Mouse (Mus musculus): ENCODE results near the gene Foxn3. TPM values are rescaled to one million over a fixed set of nuclear protein-coding genes. Genes with fewer than 3 reads are reported as not detected.

Foxn3 gene
- polyA plus RNA-seq (2015; fragmentation: Nextera tagmentation; extraction: Ambion mirVana), result 52.1 and 54.0 TPM in 2 replicates

DNA sequence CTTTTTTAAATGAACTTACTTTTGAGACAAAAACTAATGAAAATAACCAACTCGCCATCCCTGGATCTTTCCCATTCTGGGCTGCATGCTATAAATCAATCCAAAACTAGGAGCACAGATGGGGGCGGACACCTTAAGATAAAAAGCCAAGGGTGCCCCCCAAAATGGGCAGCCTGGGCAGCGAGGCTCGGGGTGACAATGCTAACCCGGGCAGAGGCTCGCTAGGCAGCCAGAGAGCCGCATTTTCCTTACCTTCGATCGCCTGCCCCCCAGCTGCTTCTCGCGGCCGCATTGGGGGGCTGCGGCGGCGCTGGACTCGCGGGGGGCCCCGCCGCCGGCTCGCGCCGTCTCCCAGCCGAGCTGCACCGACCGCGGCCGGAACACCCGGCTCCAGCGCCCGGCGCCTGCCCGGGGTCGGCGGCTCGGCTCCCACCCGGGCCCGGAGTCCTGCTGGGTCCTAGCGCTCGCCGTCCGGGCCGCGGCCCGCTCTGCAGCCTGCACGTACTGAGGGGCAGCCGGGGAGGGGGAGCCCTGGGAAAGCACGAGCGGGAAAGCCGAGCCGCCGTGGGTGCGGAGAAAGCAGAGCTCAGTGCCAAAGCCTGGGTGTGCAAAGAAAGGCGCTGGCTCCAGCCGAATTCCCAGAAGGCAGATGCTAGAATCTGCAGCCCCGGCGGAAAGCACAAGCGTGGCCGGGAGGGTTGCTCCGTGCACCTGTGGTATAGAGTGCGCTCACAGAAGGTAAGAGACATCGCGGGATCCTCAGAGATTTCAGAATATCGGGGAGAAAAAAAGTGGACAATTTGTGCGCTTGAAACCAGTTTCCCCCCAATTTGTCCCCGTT, at the start of gene Foxn3:
Gene Foxn3 (minus strand): TSS at position 364 of the 841 bp plus-strand sequence.
- WGBS, result under 1% methylated on average over 65 of the region's 66 CpGs
- Histone ChIP-seq H3K36me3 (ENCODE audit: insufficient read depth, low read length) (no peaks in the 10 kb centered on the region), H3K27me3 (ENCODE audit: insufficient read depth, low read length) (no peaks in the 10 kb centered on the region), H3K4me2 (ENCODE audit: low read length) (peak within 1 kb of the TSS; percentile 77), H3K9me3 (replicated peaks; ENCODE audit: low read length) (no peaks in the 10 kb centered on the region), H3K4me1 (replicated peaks; ENCODE audit: insufficient read depth, low read length) (peaks cover 17% of the 10 kb centered on the region), H3K9ac (ENCODE audit: low read depth, low read length) (peak within 1 kb of the TSS; percentile 84), H3K27ac (peak within 1 kb of the TSS; percentile 78), H3K4me3 (replicated peaks; ENCODE audit: low read depth, low read length) (peak within 1 kb of the TSS; percentile 92)
- peak; percentile 84 for ATAC-seq (replicated peaks; ENCODE audit: low FRiP score, low read depth)
- DNase-seq (ENCODE audit: low spot score), result peak; percentile 79
- no peak for TF ChIP-seq CTCF (IDR thresholded peaks at IDR 0.05; ENCODE audit: low read depth)

DNA sequence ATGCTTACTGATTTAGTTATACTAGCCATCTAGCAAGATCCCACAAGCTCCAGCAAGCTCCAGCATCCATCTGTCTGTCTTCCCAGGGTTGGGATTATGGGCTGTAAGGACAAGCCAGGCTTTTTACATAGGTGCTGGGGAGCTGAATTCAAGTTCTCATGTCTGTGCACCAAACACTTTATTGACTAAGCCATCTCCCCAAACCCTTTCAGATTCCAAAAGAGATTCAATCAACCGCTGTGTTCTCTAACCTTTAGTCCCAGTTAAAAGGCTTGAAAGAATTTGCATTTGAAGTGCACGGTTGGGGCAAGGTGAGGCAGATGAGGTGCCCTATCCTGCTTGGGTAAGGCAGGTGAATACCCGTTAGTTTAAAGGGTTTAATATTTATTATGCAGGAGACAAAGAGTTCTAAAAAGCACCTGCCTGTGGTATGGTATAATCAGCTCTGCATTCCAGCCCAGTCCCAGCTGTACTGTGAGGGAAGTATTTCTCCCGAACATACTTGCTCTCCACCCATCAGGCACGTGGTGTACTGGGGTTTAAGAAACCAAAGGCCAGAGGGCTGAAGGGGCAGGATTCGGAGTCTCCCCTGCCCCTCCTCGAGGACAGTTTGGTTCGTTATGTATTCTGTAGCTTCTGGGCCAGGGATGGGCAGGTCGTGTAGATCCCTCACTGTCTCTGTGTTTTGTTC, 48.9 kb upstream of the Foxn3 start:
- no peaks in the 10 kb centered on the region for H3K36me3 ChIP-seq (ENCODE audit: insufficient read depth, low read length)
- H3K4me2 ChIP-seq (ENCODE audit: low read length), result no peak overlapping the region
- H3K27me3 ChIP-seq (ENCODE audit: insufficient read depth, low read length), result no peaks in the 10 kb centered on the region
- TF ChIP-seq CTCF (IDR thresholded peaks at IDR 0.05; ENCODE audit: low read depth), result no peak
- H3K4me1 ChIP-seq (replicated peaks; ENCODE audit: insufficient read depth, low read length), result no peaks in the 10 kb centered on the region
- H3K9me3 ChIP-seq (replicated peaks; ENCODE audit: low read length), result no peaks in the 10 kb centered on the region
- no peak overlapping the region for H3K27ac ChIP-seq
- no peak overlapping the region for H3K9ac ChIP-seq (ENCODE audit: low read depth, low read length)
- DNase-seq (ENCODE audit: low spot score), result no peak
- H3K4me3 ChIP-seq (replicated peaks; ENCODE audit: low read depth, low read length), result no peak overlapping the region
- no peak for ATAC-seq (replicated peaks; ENCODE audit: low FRiP score, low read depth)
- WGBS, result 47% methylated on average over 9 of the region's 9 CpGs

DNA sequence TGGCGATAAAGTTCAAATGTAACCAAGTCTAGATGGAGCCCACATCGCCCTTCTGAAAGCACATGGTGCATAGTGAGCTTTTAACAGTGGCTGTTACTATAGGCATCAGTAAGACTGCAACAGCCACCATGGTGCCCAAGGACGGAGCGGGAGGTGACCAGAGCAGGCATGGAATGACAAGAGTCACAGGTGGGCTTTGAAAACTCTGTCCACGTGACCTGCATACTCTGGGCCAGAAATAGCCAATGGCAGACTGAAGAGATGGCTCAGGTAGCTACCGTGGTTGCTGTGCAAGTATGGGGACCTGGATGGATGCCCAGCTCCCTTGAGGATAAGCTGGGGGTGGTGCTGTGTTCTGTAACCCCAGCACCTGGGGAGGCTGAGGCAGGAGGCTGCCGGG, 47.5 kb upstream of the Foxn3 start:
- Histone ChIP-seq H3K9me3 (replicated peaks; ENCODE audit: low read length) (no peaks in the 10 kb centered on the region), H3K27ac (no peak overlapping the region), H3K27me3 (ENCODE audit: insufficient read depth, low read length) (no peaks in the 10 kb centered on the region), H3K4me1 (replicated peaks; ENCODE audit: insufficient read depth, low read length) (no peaks in the 10 kb centered on the region), H3K36me3 (ENCODE audit: insufficient read depth, low read length) (no peaks in the 10 kb centered on the region), H3K9ac (ENCODE audit: low read depth, low read length) (no peak overlapping the region), H3K4me3 (replicated peaks; ENCODE audit: low read depth, low read length) (no peak overlapping the region), H3K4me2 (ENCODE audit: low read length) (no peak overlapping the region)
- WGBS, result 93% methylated on average over 7 of the region's 7 CpGs
- ATAC-seq (replicated peaks; ENCODE audit: low FRiP score, low read depth), result no peak
- no peak for TF ChIP-seq CTCF (IDR thresholded peaks at IDR 0.05; ENCODE audit: low read depth)
- DNase-seq (ENCODE audit: low spot score), result no peak

DNA sequence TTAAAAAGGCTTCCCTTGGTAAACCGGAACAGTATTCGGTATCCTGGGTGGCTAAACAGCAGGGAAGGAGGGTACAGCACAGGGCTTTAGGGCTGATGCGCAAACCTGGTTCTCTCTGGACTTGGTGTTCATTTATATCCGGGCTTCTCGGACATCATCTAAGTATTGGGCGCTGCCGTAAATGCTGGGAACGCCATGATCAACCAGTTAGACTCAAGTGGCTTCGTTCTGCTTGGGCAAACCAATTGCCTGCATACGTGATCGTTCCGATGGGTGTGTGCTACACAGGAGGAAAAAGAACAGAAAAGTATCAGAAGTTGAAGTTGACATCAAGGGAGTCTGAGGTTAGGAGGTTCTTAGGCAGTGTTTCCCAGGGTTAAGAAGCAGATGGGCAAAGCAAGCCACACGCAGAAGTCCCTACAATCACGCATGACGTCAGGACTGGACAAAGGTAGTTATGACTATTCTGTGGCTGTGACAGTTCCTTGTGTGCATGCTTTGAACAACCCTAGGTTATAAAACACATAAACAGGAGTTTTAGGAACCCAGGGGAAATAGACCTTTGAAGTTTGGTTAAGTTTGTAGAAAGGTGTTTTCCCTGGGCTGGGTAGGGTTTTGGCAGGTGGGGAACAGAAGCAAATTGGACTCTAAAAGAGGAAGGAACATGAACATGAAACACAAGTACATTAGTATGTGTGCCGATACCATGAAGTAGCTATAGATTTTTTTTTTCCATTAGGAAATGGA, 46.9 kb upstream of the Foxn3 start:
- Histone ChIP-seq H3K4me1 (replicated peaks; ENCODE audit: insufficient read depth, low read length) (no peaks in the 10 kb centered on the region), H3K9me3 (replicated peaks; ENCODE audit: low read length) (no peaks in the 10 kb centered on the region), H3K36me3 (ENCODE audit: insufficient read depth, low read length) (no peaks in the 10 kb centered on the region), H3K27me3 (ENCODE audit: insufficient read depth, low read length) (no peaks in the 10 kb centered on the region), H3K4me3 (replicated peaks; ENCODE audit: low read depth, low read length) (no peak overlapping the region), H3K9ac (ENCODE audit: low read depth, low read length) (no peak overlapping the region), H3K27ac (no peak overlapping the region), H3K4me2 (ENCODE audit: low read length) (no peak overlapping the region)
- WGBS, result 94% methylated on average over 16 of the region's 16 CpGs
- no peak for ATAC-seq (replicated peaks; ENCODE audit: low FRiP score, low read depth)
- DNase-seq (ENCODE audit: low spot score), result no peak
- no peak for TF ChIP-seq CTCF (IDR thresholded peaks at IDR 0.05; ENCODE audit: low read depth)

DNA sequence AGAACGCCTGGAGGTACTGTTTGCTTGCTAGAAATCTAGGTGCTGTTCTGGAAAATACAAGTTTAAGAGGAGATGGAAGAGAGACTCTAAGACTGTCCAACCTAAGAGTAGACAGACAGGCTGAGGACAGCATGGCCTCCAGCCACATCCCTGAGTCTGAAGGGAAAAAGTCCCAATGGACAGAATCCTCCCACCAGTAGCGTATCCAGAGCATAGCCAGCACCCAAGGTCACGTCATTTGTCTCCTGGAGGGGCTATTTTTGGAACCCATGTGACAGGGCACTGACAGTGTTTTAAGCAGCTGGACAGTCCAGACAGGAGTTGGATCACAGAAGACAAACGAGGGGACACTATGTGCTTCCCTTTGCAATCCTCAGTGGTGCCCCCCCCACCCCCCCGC, 46.3 kb upstream of the Foxn3 start:
- Histone ChIP-seq H3K4me1 (replicated peaks; ENCODE audit: insufficient read depth, low read length) (no peaks in the 10 kb centered on the region), H3K27me3 (ENCODE audit: insufficient read depth, low read length) (no peaks in the 10 kb centered on the region), H3K27ac (no peak overlapping the region), H3K4me3 (replicated peaks; ENCODE audit: low read depth, low read length) (no peak overlapping the region), H3K9ac (ENCODE audit: low read depth, low read length) (no peak overlapping the region), H3K9me3 (replicated peaks; ENCODE audit: low read length) (no peaks in the 10 kb centered on the region), H3K36me3 (ENCODE audit: insufficient read depth, low read length) (no peaks in the 10 kb centered on the region), H3K4me2 (ENCODE audit: low read length) (no peak overlapping the region)
- ATAC-seq (replicated peaks; ENCODE audit: low FRiP score, low read depth) (no peak), DNase-seq (ENCODE audit: low spot score) (no peak)
- WGBS, result 74% methylated on average over 5 of the region's 5 CpGs
- TF ChIP-seq CTCF (IDR thresholded peaks at IDR 0.05; ENCODE audit: low read depth), result no peak

DNA sequence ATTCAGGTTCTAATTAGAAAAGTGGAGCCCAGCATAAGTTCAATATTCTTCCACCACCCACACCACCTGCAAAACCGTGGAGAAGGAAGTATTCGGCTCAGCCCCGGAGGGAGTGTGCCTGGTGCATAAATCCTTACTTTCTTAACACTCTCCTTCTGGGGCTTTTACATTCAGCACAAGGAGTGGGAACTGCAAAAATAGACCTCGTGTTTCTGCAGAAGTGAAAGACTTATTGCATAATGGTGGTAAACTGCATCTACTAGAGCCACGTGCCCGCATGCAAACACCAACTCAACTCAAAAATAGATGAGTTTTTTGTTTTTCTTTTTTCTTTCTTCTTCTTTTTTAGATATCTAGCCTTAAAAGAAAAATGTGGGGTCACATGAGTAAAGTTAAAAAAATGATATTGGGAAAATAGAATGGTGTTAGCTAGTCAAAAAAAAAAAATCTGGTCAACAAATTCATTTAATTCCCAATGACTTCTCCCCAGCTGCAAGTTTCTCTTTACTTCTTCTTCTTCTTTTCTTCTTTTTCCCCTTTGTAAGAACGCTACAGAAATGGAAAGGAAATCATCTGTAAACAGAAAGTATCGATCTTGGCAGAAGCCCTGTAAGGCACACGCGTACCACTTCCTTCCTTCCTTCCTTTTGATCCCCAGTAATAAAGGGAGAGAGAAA, 45.0 kb upstream of the Foxn3 start:
- WGBS, result 65% methylated on average over 10 of the region's 10 CpGs

More for the DNA sequence above, 45.0 kb upstream of the Foxn3 start:
- H3K36me3 ChIP-seq (ENCODE audit: insufficient read depth, low read length), result no peaks in the 10 kb centered on the region
- H3K4me2 ChIP-seq (ENCODE audit: low read length), result no peak overlapping the region
- no peak overlapping the region for H3K27ac ChIP-seq
- no peak for DNase-seq (ENCODE audit: low spot score)
- no peaks in the 10 kb centered on the region for H3K4me1 ChIP-seq (replicated peaks; ENCODE audit: insufficient read depth, low read length)
- H3K9me3 ChIP-seq (replicated peaks; ENCODE audit: low read length), result no peaks in the 10 kb centered on the region
- no peak for TF ChIP-seq CTCF (IDR thresholded peaks at IDR 0.05; ENCODE audit: low read depth)
- no peak overlapping the region for H3K9ac ChIP-seq (ENCODE audit: low read depth, low read length)
- H3K4me3 ChIP-seq (replicated peaks; ENCODE audit: low read depth, low read length), result no peak overlapping the region
- no peaks in the 10 kb centered on the region for H3K27me3 ChIP-seq (ENCODE audit: insufficient read depth, low read length)
- no peak for ATAC-seq (replicated peaks; ENCODE audit: low FRiP score, low read depth)
